Mouse (Mus musculus) ES-E14 (cell line): ENCODE results near the gene Astl.

Source experiments
- CHD2 ChIP-seq: IDR thresholded peaks from 2 replicates; pipeline ENCODE4 v1.6.1; 2014; ENCODE audit warnings: mild to moderate bottlenecking, low read depth, low read length, inconsistent platforms
- MAFK ChIP-seq: IDR thresholded peaks from 2 replicates; pipeline ENCODE4 v1.6.1; 2014; ENCODE audit warnings: mild to moderate bottlenecking, low read depth, low read length, inconsistent platforms; ENCODE audit not compliant: insufficient read depth
- ZC3H11A ChIP-seq: IDR thresholded peaks from 2 replicates; pipeline ENCODE4 v1.6.1; 2012; ENCODE audit warnings: low read depth, mild to moderate bottlenecking, inconsistent platforms, low read length, borderline replicate concordance
- ZNF384 ChIP-seq: IDR thresholded peaks from 2 replicates; pipeline ENCODE4 v1.6.1; 2012; ENCODE audit warnings: low read depth, low read length, inconsistent platforms

GRCm38 (mm10) chr2:127318136-127318535, 20.3 kb upstream of the Astl start:
- TF ChIP-seq CHD2 (no peak), ZNF384 (no peak), MAFK (no peak), ZC3H11A (no peak)
